Mouse (Mus musculus) natural killer cell, adult 2 months (primary cell): Measurements from ENCODE around the gene Zfp37.
"Not testable (repeated sequence)": the region's sequence is repeated elsewhere in the genome, so short reads cannot be mapped to it uniquely, and the experiment has no call there.

Experiments
- DNase-seq, 2 experiments: peaks; one replicate each; pipeline ENCODE4 v3.0.0; 2022; ENCODE audit warnings: low spot score in 2 of 2

Gene Zfp37

DNA sequence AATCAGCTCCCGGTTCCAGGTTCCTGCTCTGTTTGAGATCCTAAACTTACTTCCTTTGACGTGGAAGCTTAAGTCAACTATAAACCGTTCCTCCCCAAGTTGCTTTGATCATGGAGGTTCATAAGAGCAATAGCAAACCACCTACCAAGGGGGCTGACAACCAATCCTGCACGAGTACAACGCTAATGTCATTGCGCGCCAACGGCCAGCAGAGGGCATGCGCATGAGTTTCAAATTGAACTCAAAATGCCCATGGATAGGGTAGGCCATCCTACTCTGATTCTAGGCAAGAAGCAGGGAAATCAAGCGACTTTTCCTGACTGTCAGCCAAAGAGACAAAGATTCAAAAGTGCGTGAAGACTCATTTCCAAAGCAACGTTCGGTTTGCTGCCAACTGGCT, at the start of gene Zfp37:
TSS of gene Zfp37 (minus strand) at position 279 of the 400 bp plus-strand sequence.
- no peak for DNase-seq

DNA sequence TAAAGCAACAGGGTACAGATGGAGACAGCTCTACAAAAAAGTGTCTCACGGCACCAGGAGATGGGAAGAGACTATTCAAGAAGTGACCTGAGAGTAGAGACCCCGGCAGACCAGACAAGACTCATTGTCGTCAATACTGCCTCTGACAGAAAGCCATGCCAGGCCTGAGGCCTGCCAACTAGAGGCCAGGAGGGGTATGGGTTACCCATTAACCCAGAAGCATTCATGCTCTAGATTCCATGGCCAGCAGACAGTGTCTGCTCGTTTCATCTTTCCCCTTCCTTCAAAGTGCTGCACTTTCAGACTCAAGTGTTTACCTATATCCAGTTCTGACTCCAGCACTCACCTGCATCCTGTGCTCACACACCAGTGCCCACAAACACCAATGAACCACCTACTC, 47.2 kb upstream of the Zfp37 start:
- DNase-seq: no peak

DNA sequence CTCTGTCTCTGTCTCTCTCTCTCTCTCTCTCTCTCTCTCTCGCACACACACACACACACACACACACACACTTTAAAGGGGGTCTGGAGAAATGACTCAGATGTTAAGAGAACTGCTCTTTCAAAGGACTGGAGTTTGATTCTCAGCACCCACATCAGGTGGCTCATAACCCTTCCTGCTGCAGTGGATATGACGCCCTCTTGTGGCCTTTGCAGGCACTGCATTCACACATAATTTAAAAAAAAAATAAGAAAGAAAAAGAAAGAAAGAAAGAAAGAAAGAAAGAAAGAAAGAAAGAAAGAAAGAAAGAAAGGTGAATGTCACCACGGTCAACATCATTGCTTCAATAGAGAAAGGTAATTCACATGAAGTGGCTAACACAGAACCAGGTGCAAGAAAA, 46.4 kb upstream of the Zfp37 start:
- no peak for DNase-seq

DNA sequence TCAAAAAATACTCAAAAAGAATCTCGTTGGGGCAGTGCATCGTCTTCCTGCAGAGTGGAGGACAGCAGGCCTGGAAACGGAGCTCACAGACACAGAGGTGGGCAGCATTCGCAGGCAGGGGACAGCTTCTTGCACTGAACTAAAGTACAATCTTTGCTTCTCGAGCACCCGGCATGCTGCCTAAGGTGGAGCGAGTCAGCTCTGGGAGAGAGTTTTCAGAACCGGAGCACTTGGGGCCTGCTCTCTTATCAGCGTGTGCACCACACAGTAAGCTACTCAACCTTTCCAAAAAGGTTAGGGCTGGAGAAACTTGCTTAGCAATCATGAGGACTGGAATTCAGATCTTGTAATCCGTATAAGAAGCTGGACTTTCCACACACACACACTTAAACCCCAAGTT, 45.8 kb upstream of the Zfp37 start:
- no peak for DNase-seq

DNA sequence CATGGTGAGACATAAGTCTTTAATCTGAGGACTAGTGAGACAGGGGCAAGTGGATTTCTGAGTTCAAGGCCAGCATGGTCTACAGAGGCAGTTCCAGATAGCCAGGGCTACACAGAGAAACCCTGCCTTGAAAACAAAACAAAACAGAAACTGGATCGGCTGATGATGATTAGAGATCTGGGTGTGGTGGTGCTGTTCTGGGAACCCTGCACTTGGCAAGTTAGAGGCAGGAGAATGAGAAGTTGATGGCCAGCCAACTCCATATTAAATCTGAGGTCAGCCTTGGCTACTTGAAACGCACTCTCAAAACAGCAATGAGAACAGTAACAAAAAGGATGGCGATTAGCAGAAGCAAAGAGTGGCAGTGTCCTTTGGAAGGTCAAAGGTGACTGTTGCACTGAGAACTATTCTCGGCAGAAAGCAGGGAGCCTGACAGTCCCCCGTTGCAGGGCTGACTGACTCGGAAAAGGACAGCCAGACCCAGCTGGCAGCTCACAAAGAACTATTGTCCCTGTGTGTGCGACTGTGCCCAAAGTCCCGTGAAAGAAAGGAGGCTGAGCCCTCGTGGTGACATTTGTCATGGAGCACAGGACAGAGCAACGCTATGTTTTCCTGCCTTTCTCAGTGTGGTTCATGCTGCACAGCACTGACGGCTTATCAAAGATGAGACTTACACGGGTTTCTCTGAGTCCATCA, 44.1 kb upstream of the Zfp37 start:
- no peak for DNase-seq

GRCm38 (mm10) chr4:62273916-62274315, 43.1 kb upstream of the Zfp37 start:
- no peak for DNase-seq

DNA sequence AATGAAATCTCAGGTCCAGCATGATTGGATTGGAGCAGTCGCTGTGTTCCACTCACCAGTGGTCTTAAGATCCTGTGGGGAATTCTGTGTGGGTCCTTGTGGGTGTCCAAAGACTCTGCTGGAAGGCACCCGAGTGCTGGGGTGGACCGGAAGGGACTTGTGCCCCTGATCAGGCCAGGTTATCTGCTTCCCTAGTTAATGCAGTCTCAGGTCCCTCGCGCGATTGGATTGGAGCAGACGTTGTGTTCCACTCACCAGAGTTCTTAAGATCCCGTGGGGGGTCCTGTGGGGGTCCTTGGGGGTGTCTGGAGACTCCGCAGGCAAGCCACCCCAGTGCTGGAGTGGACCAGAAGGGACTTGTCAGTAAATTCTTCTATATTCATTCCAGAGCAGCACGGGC, 41.8 kb upstream of the Zfp37 start:
- DNase-seq: no peak

DNA sequence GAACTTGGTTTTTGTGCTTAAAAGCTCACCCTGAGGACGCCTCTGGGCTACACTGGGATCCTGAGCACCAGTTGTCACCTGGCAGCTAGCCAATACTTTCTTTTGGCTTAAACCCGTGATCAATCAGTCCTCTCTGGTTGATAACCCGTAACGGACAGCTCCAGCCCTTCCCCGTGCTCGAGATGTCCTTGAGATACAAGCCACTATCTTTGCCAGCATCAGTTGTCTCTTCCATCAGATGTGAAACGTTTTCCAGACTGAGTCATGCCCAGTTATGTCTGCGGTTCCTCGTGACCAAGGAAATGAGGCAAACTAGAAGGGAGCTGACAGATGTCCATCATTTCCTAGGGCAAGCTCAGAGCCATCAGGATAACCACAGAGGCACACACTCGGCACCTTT, 36.3 kb upstream of the Zfp37 start:
- no peak for DNase-seq

DNA sequence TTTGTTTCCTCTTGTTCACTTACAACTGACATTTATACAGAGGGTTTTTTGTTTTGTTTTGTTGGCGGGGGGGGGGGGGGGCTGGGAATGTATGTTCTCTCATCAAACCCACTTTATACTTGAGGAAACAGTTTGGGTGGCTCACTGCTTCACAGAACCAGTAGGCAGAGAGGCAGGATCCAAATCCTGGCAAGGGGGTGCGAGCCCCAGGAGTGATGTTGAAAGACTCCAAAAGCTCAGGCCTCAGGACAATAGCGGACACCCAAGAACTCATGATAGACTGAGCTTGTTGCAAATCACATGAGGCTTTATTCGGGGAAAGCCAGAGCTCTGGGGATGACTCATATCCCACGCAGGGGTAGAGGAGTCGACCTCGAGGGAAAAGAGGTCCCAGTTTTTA, 35.2 kb upstream of the Zfp37 start:
- not testable (repeated sequence) for DNase-seq

DNA sequence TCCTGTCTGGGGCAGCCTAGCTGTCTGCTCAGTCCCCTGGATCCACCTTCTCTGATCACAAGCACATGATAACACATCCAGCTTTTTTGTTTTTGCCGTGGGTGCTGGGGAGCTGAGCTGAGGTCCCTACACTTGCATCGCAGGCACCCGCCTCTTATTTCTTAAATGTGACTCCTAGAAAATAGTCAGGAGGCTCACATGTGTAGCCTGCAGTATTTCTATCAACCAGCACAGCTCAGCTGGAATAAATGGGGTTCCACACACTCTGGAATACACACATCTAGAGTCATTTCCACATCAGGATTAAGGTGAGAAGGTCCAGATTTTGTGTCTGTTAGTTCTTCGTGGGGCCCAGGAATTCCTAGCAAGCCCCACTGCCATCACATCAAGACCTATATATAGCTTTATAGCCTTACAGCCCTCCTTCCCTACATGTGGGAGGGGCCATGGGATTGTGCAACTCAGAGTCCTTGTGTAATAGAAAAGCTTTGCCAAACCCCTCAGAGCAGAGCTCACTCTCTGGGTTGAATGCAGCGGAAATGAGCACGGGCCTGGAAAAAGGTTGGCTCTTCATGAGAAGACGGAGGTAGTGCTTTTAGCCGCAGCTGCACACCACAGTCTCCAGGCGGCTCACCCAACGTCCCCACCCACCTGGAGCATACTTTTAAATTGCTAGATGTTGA, 34.4 kb upstream of the Zfp37 start:
- no peak for DNase-seq

GRCm38 (mm10) chr4:62263133-62263844, 32.4 kb upstream of the Zfp37 start:
- no peak for DNase-seq

DNA sequence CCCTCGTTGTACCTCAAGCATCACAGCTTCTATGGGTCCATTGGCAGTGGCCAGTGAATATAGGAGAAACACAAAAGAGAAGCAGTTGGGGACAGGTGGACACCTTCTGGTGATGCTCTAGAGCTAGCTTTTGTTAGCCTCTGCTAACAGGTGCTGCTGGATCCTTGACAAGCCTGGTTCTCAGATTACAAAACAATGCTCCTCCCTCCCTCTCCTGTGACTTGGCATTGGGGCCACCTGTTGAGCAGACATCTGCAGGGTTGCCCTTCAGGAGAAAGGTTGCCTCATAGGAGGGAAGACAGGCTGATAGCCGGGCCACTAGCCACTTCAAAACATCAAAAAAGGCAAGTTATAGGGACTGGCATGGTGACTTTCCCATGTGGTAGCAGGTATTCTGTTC, 31.4 kb upstream of the Zfp37 start, which contains the start of gene Slc31a2:
TSS of gene Slc31a2 (plus strand) at position 287 of the 400 bp plus-strand sequence.
- DNase-seq: no peak

- DNase-seq: no peak
Measured at GRCm38 (mm10) chr4:62256931-62257330, 26.1 kb upstream of the Zfp37 start.

DNA sequence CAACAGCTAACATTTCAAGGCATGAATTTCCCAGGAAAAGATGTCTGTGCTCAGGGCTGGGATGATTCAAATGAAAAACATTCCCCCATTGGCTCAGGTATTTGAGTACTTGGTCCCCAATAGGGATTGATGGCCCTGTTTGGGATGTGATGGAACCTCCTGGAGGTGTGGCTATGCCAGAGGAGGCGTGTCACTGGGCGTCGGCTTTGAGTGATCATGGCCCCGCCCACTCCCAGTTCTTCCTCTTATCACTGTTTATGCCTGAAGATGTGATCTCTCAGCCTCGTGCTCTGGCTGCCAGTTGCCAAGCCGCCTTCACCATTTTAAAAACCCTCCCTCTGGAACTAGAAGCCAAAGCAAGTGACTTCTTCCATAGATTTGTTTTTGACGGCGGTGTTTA, 23.7 kb upstream of the Zfp37 start:
- no peak for DNase-seq

GRCm38 (mm10) chr4:62251776-62252175, 20.9 kb upstream of the Zfp37 start:
- no peak for DNase-seq

DNA sequence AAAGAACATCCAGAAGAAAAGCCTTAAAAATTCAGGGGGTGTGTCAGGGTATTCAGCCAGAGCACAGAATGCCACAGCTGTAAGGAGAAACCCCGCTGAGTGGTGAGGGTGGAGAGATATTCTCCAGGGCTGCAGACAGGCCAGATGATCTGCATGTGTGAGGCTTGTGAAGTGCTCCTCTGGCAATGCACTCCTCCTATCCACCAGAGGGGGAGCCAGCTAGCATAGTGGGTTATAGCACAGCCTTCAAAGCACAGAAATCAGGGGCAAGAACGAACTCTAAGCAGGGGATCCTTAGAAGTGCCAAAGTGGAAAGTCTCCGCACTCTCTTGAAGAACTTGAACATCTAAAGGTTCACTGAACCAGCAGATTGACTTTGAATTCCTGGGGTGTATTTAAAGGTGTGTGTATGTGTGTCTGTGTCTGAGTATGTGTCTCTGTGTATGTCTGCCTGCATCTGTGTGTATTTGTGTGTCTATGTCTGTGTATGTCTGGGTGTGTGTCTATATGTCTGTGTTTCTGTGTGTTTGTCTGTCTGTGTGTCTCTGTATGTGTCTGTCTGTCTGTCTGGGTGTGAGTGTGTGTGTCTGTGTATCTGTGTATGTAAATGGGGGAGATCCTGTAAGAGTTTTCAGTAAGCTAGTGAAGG, 20.2 kb upstream of the Zfp37 start:
- no peak for DNase-seq

DNA sequence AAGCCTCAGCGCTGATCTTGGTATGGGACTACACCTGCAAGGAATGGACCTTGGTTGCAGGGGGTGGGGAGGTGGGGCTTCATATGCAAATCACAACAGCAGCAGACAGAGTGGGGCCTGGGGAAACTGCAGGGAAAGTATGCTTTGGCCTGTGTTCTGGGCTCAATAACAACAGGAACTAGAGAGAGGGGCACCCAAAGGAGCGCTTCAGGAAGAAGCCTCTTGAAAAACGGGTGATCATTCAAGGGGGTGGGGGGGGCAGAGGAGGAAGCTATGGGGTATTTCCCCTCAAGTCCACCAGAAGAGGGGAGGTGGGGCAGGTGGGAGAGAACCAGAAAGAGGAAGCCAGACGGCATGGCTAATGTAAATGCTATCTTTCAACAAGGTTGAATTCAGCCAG, 17.5 kb upstream of the Zfp37 start:
- DNase-seq: peak in 1 of 2 experiments; percentile 33

- no peak for DNase-seq
Measured at GRCm38 (mm10) chr4:62240586-62240985, 9.7 kb upstream of the Zfp37 start.

DNA sequence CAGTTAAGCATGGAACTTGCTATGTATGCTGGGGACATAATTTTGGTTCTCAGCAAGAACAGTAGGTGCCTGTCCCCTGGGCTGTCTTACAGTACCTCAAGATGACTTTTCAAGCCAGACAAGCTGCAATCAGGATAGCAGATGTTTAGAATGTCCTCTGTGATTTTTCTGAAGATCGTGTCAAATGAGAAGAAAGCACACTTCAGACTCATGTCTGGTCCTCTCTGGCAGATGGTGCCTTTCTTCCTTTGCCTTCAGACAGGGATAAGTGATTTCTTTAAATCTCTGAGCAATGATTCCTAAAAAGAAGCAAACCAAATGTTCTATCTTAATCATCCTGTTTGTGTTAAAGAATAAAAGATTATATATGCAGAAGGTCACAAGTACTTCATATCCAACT, 694 bp downstream of the Zfp37 start:
- no peak for DNase-seq

DNA sequence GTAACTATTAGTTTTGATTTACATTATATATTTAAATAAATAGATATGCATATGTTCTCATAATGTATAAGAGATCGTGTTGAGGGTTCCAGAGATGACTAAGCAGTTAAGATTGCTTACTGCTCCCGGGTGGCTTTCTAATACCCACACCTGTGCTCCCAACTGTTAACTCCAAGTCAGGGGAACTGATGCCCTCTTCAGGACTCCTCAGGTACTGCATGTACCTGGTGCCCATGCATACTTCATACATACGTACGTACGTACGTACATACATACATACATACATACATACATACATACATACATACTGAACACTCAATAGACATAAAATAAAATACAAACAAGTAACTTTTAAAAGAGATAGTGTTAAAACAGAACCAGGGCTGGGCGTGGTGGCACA, 1.4 kb downstream of the Zfp37 start:
- no peak for DNase-seq

DNA sequence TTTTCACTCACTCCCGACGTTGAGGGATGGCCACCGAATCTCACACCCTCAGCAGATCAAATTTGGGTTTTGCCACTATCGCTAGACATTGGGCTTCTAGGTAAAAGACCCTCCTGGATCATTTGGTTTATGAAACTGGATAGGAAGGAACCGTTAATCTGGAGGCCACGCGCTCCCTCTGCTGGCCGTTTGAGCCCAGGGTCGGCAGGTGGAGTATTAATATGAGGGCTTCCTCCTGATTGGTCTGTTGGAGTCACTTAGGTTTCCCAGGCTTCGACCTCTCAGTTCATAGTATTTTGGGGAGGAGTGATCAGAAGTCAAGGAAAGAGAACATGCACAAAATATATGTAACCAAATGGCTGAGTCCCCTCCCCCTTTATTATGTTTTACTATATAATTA, 2.5 kb downstream of the Zfp37 start:
- no peak for DNase-seq

- DNase-seq: no peak
Measured at GRCm38 (mm10) chr4:62213490-62213889, 17.4 kb downstream of the Zfp37 start.
